Mouse (Mus musculus): ENCODE data around the gene Phf10.

- no peak for TF ChIP-seq CTCF (IDR thresholded peaks at IDR 0.05; ENCODE audit: low read depth)
- no peak for TF ChIP-seq EP300 (IDR thresholded peaks at IDR 0.05; ENCODE audit: low read depth)
Observed at GRCm38 (mm10) chr17:14914401-14914800, 46.7 kb downstream of the Phf10 start.
